Mouse (Mus musculus) lung, embryonic 14.5 days (tissue): Measurements from ENCODE around the gene Apbb2. TPM values are rescaled to one million over a fixed set of nuclear protein-coding genes. Genes with fewer than 3 reads are reported as not detected.

ENCODE experiments used
- ATAC-seq: fragments of 200-750 bp; cut with Nextera tagmentation; 2 replicates; pipeline ENCODE4 v1.8.0; 2017; ENCODE audit warnings: mild to moderate bottlenecking, moderate TSS enrichment, moderate library complexity; ENCODE audit not compliant: insufficient read depth
- DNase-seq: peaks from one replicate; pipeline ENCODE4 v3.0.0-alpha.2; 2015
- H3K27ac ChIP-seq: fragments of 300-500 bp; sonication (generic); 2 replicates; pipeline ENCODE4 v1.5.1; 2014; ENCODE audit warnings: low read depth, mild to moderate bottlenecking, moderate library complexity
- H3K27me3 ChIP-seq: fragments of 300-500 bp; sonication (generic); 2 replicates; pipeline ENCODE4 v1.6.1; 2014; ENCODE audit warnings: low read length, control low read depth; ENCODE audit not compliant: insufficient read depth
- H3K36me3 ChIP-seq: fragments of 300-500 bp; sonication (generic); 2 replicates; pipeline ENCODE4 v1.6.1; 2014; ENCODE audit warnings: control low read depth; ENCODE audit not compliant: insufficient read depth
- H3K4me1 ChIP-seq: fragments of 300-500 bp; sonication (generic); 2 replicates; pipeline ENCODE4 v1.6.1; 2014; ENCODE audit warnings: antibody characterized with exemption, control low read depth; ENCODE audit not compliant: insufficient read depth
- H3K4me2 ChIP-seq: fragments of 300-500 bp; sonication (generic); 2 replicates; pipeline ENCODE4 v1.6.1; 2014; ENCODE audit warnings: mild to moderate bottlenecking
- H3K4me3 ChIP-seq: fragments of 300-500 bp; sonication (generic); 2 replicates; pipeline ENCODE4 v1.5.1; 2014; ENCODE audit warnings: low read depth, low read length
- H3K9ac ChIP-seq: fragments of 300-500 bp; sonication (generic); 2 replicates; pipeline ENCODE4 v1.6.1; 2014
- H3K9me3 ChIP-seq: fragments of 300-500 bp; sonication (generic); 2 replicates; pipeline ENCODE4 v1.6.1; 2016; ENCODE audit warnings: low read depth, low read length, control low read depth
- CTCF ChIP-seq: IDR thresholded peaks from 2 replicates; pipeline ENCODE4 v1.5.1; 2016; ENCODE audit warnings: antibody characterized with exemption, low read depth
- WGBS: fragments of 180-500 bp; shearing (Covaris S2); extraction: QIAGEN DNeasy Blood & Tissue Kit; methylation state at CpG from one replicate; pipeline ENCODE4 v1.1.7; 2014; 5-methylcytosine and 5-hydroxymethylcytosine counted together
- polyA plus RNA-seq: library from polyadenylated mRNA; unstranded; fragments of >200 nt; fragmentation: Nextera tagmentation; extraction: Ambion mirVana; gene quantifications from 2 replicates; pipeline ENCODE4 v1.2.1, GENCODE M21; 2014

The Apbb2 gene
- polyA plus RNA-seq, 1 experiment from 2014 or later = 54.6 TPM

DNA sequence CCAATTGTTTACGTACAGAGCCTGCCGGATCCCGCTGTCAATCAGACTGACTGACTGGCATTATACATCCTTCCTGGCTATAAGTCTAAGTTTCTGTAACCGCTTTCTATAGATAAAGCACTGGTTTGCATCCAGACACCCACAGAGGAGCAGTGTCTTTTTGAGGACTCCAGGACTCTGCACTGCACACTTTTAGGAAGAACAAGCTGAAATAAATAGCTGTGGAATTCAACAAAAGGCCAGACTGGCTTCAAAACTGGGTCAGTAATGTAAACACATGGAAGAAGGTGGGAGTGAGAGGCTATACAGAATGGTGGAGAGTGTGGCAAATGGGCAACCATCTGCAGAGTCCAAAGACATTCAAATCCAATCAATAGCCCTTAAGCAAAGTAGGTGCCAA lies 218.0 kb downstream of the Apbb2 start:
- Histone ChIP-seq H3K27ac (no peak overlapping the region), H3K4me3 (no peak overlapping the region), H3K9ac (no peak overlapping the region), H3K4me2 (no peak overlapping the region), H3K27me3 (no peaks in the 10 kb centered on the region), H3K9me3 (no peaks in the 10 kb centered on the region), H3K4me1 (no peaks in the 10 kb centered on the region), H3K36me3 (peaks cover 12% of the 10 kb centered on the region; the same call in 1 of the 2 replicates)
- ATAC-seq (no peak), DNase-seq (no peak)
- TF ChIP-seq CTCF = no peak
- 77% methylated on average over 4 of the region's 4 CpGs for WGBS

DNA sequence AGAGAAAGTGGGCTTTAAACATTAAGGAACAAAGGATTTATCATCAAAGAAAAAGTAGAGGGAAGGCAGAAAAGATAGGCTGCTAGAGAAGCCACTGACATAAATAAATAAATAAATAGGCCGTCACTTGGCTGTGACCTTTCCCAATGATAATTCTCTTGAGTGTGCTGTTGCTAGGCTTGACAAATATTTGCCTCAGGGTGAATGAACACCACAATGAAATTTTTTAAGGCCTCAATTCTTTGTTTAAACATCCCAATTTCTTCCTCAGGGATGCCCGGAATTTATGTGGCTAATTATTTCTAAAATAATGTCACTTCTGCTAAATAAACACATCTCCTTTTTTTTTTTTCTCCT lies 219.3 kb downstream of the Apbb2 start:
- H3K27me3 ChIP-seq = no peaks in the 10 kb centered on the region
- no peaks in the 10 kb centered on the region for H3K4me1 ChIP-seq
- WGBS = 38% methylated on average over 2 of the region's 2 CpGs
- no peak overlapping the region for H3K4me3 ChIP-seq
- ATAC-seq (no peak), DNase-seq (no peak)
- H3K9ac ChIP-seq = no peak overlapping the region
- peaks cover 12% of the 10 kb centered on the region; the same call in 1 of the 2 replicates for H3K36me3 ChIP-seq
- no peak overlapping the region for H3K27ac ChIP-seq
- TF ChIP-seq CTCF = no peak
- no peak overlapping the region for H3K4me2 ChIP-seq
- H3K9me3 ChIP-seq = no peaks in the 10 kb centered on the region

DNA sequence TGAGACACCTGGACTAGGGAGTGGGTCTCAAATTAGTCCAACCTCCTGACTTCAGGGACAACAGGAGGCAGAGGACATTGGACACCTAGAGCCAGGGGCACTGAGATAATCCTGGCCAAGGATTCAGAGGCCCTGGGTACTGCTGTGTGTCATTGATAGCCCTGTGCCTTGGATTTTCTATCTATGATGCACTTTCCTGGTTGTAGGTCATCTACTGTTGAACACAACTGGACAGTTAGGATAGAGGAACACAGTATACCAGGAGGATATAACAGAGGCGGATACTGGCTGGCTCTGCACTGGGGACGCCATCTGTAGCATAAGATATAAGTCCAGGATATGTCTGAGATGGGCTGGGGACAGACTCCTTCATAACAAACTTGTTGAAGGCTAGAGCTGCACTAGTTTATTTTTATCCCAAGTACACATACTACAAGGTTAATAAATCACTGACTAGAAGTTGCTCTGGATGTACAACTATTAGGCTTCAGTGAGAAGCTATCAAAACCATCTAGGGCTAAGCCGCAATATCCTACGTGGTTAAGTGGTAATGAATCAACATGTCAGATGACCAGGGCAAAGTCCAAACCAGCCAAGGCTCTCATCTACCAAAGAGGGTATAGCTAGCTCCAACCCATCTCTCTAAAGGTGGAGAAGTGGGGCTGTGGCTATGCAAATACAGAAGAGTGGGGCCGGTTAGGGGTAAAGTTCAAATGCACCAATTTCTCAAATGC lies 219.9 kb downstream of the Apbb2 start:
- no peaks in the 10 kb centered on the region for H3K4me1 ChIP-seq
- DNase-seq (no peak), ATAC-seq (no peak)
- H3K36me3 ChIP-seq = peaks cover 12% of the 10 kb centered on the region; the same call in 1 of the 2 replicates
- no peak for TF ChIP-seq CTCF
- H3K9ac ChIP-seq = no peak overlapping the region
- no peak overlapping the region for H3K4me3 ChIP-seq
- no peak overlapping the region for H3K27ac ChIP-seq
- WGBS = 60% methylated on average over 5 of the region's 5 CpGs
- H3K9me3 ChIP-seq = no peaks in the 10 kb centered on the region
- H3K27me3 ChIP-seq = no peaks in the 10 kb centered on the region
- H3K4me2 ChIP-seq = no peak overlapping the region

DNA sequence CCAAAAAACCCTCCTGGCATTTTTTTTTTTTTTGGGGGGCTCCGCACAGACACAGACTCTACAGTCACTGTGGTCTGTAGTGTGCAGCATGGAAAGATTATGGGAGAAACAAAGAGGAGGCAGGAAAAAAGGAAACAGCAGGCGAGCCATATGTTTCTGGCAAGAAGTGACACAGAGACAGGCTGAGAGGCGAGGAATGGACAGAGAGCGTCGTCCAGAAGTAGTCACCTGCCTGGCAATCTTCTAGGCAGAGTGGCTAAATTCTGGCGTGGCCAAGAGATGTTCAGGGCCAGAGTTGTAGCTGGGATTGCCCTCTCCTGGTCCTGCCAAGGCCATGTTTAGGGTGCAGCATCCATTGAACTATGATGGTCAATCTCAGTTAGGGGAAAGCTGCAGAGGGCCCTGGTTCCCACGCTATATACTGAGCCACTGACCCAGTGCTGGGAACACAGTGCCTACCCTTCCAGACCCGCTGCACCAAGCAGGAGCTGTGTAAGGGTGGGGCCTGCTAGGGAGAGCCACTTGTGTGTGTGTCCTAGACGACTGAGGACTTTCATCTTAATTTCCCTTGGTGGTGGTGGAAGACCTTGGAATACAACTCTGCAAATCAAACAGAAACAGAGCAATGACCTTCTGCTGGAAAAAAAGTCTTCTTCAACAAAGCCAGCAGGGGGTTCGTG lies 224.7 kb downstream of the Apbb2 start:
- H3K4me1 ChIP-seq = no peaks in the 10 kb centered on the region
- H3K36me3 ChIP-seq = 0 out of 2 replicates have a peak, but pooled peaks cover 13% of the 10 kb centered on the region
- no peak overlapping the region for H3K9ac ChIP-seq
- ATAC-seq (no peak), DNase-seq (no peak)
- H3K9me3 ChIP-seq = no peaks in the 10 kb centered on the region
- H3K27ac ChIP-seq = no peak overlapping the region
- H3K27me3 ChIP-seq = no peaks in the 10 kb centered on the region
- no peak for TF ChIP-seq CTCF
- 79% methylated on average over 10 of the region's 10 CpGs for WGBS
- H3K4me2 ChIP-seq = no peak overlapping the region
- no peak overlapping the region for H3K4me3 ChIP-seq

DNA sequence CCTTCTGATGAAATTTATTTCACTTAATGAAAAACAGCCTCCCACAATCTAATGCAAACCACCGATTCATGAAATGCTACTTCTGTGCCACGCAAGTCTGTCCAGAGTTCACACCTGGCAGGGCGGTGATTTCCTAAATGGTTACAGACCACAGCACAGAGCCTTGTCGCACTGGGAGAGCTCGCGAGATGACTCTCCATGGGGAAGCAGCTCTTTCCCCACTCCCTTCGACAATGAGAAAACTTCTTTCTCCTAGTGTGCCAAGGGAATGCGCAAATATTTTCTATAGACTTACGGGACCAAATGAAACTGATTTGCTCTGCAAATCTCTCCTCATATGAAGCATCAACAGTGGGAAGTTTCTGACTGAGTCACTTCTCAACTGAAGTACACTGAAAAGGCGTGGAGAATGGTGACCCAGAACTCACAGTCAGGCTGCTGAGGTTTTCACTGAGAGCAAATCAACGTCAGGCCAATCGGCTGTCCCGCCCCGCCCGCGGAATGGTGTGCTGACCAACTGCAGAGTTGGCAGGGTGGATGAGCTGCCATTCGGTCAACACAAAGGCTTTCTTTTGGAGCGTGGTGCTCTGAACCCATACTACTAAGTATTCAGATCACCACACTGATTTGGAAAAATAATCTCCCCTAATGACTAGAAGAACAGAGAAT lies 225.6 kb downstream of the Apbb2 start:
- Histone ChIP-seq H3K4me1 (no peaks in the 10 kb centered on the region), H3K4me2 (no peak overlapping the region), H3K9ac (no peak overlapping the region), H3K27ac (no peak overlapping the region), H3K27me3 (no peaks in the 10 kb centered on the region), H3K36me3 (0 out of 2 replicates have a peak, but pooled peaks cover 9% of the 10 kb centered on the region), H3K4me3 (no peak overlapping the region), H3K9me3 (no peaks in the 10 kb centered on the region)
- no peak for ATAC-seq
- no peak for DNase-seq
- WGBS = 67% methylated on average over 18 of the region's 18 CpGs
- TF ChIP-seq CTCF = no peak

DNA sequence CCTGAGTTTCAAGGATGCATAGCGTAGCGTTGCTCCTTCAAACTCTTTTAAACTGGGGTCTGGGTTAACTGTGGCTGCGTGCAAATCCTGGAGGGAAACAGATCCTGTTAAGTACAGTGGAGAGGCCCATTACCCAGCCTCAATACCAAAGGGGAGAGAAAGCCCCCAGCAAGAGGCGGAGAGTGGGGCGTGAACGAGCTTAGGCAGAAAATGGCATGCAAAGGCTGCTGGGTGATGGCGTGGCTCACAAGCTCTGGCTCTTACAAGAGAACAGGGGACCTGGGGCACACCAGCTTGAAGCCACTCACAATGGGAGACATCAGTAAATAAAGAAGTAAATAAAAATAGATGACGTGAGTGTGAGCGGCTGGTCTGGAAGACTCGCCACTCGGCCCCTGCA lies 226.8 kb downstream of the Apbb2 start:
- H3K9me3 ChIP-seq = no peaks in the 10 kb centered on the region
- no peak overlapping the region for H3K4me2 ChIP-seq
- H3K27me3 ChIP-seq = no peaks in the 10 kb centered on the region
- H3K9ac ChIP-seq = no peak overlapping the region
- 85% methylated on average over 11 of the region's 11 CpGs for WGBS
- 0 out of 2 replicates have a peak, but pooled peaks cover 6% of the 10 kb centered on the region for H3K36me3 ChIP-seq
- H3K4me3 ChIP-seq = no peak overlapping the region
- no peak overlapping the region for H3K27ac ChIP-seq
- DNase-seq (no peak), ATAC-seq (no peak)
- H3K4me1 ChIP-seq = no peaks in the 10 kb centered on the region
- no peak for TF ChIP-seq CTCF

DNA sequence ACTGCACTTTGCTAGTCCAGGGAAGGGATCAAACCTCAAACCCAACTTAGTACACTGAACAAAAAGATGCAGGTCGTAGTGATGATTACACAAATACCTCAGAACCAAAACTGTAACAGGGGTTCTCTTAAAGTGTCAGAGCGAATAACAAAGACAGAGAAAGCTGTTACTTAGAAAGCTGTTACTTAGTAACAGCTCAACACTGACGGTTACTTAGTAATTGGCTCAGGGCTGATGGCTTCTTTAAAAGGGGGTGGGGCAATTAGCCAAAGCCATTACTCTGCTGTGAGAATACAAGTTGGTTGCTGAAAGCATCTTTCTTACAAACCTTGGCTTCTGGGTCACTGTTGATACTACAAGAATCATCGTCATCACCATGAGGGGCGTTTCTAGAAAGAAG lies 227.3 kb downstream of the Apbb2 start:
- DNase-seq (no peak), ATAC-seq (no peak)
- Histone ChIP-seq H3K36me3 (0 out of 2 replicates have a peak, but pooled peaks cover 6% of the 10 kb centered on the region), H3K4me1 (no peaks in the 10 kb centered on the region), H3K27me3 (no peaks in the 10 kb centered on the region), H3K9me3 (no peaks in the 10 kb centered on the region), H3K27ac (no peak overlapping the region), H3K9ac (no peak overlapping the region), H3K4me2 (no peak overlapping the region), H3K4me3 (no peak overlapping the region)
- 87% methylated on average over 5 of the region's 5 CpGs for WGBS
- no peak for TF ChIP-seq CTCF
